Comparison of ENCODE assay signal across 23 mouse cellular contexts in the genomic region with DNA sequence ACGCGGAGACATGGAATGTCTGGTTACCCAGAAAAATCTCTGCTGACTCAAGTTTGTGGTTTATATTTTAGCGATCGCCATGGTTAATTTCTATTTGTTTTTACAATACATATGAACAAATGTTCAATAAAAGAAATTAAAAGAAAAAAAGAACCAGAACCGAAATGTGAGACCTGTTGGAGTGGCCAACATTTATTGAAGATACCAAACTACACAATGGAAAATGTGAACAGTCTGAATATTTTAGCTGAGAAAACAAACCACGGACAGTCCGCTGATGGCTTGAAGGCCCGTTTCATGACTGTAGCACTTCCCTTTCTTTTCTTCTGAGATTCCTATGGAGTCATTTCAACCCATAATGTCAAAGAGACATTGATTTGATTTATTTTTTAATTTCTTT.
A peak's percentile ranks its signal among the peaks of the same experiment; 100 is the strongest.
DNase-seq lines count a peak whose midpoint lies in the region; ATAC-seq and TF ChIP-seq lines count a peak whose summit lies in the region.
"Had no signal": no experiment of that assay in that cellular context is flagged by ENCODE, and none has a peak within 500 bp of the region (broad histone marks: within the 10 kb centered on the region; RNA-seq: fewer than 3 reads in every experiment).

No protein-coding gene starts in this region.

- H3K36me3 ChIP-seq in CH12.LX (replicated peaks in 1 of 2; ENCODE audit: control insufficient read depth in 1 of 2, insufficient read depth in 1 of 2, low read length in 1 of 2) (no peaks in the 10 kb centered on the region), myocyte (ENCODE audit: control insufficient read depth, insufficient read depth) (no peaks in the 10 kb centered on the region)
- H3K36me3 ChIP-seq: embryonic facial prominence, embryonic 12.5 days; forebrain, embryonic 10.5 days; forebrain, embryonic 12.5 days had no signal

- H3K27ac ChIP-seq in CH12.LX (ENCODE audit: insufficient read depth, low read depth), result no peak overlapping the region
- H3K27ac ChIP-seq: embryonic facial prominence, embryonic 10.5 days; embryonic facial prominence, embryonic 12.5 days; forebrain, embryonic 10.5 days; forebrain, embryonic 12.5 days had no signal

- H3K4me1 ChIP-seq in CH12.LX (ENCODE audit: control insufficient read depth in 1 of 2, insufficient read depth in 2 of 2), result peaks cover 0 to 5% of the 10 kb centered on the region in 2 experiments; a peak in 1 of 4 replicates

- H3K9ac ChIP-seq in CH12.LX (ENCODE audit: insufficient read depth, low read depth), result peak overlapping the region; percentile 13; the same call in 1 of the 2 replicates
- H3K9ac ChIP-seq: embryonic facial prominence, embryonic 12.5 days; forebrain, embryonic 12.5 days had no signal

- TF ChIP-seq POLR2A in CH12.LX (IDR thresholded peaks at IDR 0.05; ENCODE audit: low read depth, low read length), result no peak
- TF ChIP-seq POLR2A in myocyte (IDR thresholded peaks at IDR 0.05; ENCODE audit: insufficient read length, low read depth), result no peak

- peak; percentile 74 for TF ChIP-seq EP300 in CH12.LX (IDR thresholded peaks at IDR 0.05; ENCODE audit: low read length)

- H3K4me2 ChIP-seq in CH12.LX (ENCODE audit: insufficient read depth, low read depth, poor library complexity, severe bottlenecking) (peak overlapping the region; percentile 44; the same call in 1 of the 2 replicates), myocyte (ENCODE audit: low read depth) (peak overlapping the region; percentile 62)
- H3K4me2 ChIP-seq: embryonic facial prominence, embryonic 12.5 days; forebrain, embryonic 12.5 days had no signal

- DNase-seq in CH12.LX (ENCODE audit: extremely low read depth) (peak; percentile 20), NIH3T3 (ENCODE audit: low read depth) (peak; percentile 62)
- DNase-seq in left cerebral cortex, adult 18-20 months (ENCODE audit: low spot score in 2 of 2), result no peak
- DNase-seq in embryo, embryonic 9.5 days (ENCODE audit: extremely low spot score), result no peak
- DNase-seq: adrenal gland, adult 2 months; adrenal gland, postnatal 10 days; adrenal gland, postnatal 25 days; cerebellum, adult 11 months; cerebellum, adult 18-20 months; cerebellum, adult 8-10 months; cerebellum, adult 9-11 months; cerebellum, postnatal 14 days; cerebellum, postnatal 36 days; embryo, embryonic 11 days had no signal

- no peak overlapping the region for H3K4me3 ChIP-seq in CH12.LX (replicated peaks in 1 of 3; ENCODE audit: low read depth in 2 of 3, low read length in 2 of 3, poor library complexity in 1 of 3)
- H3K4me3 ChIP-seq in myocyte, result no peak overlapping the region
- H3K4me3 ChIP-seq: embryonic facial prominence, embryonic 10.5 days; embryonic facial prominence, embryonic 12.5 days; erythroblast, embryonic 14.5 days; forebrain, embryonic 10.5 days; forebrain, embryonic 12.5 days had no signal

- H3ac ChIP-seq in myocyte (ENCODE audit: control insufficient read depth, insufficient read length), result no peak overlapping the region

- TF ChIP-seq CTCF in CH12.LX (conservative IDR thresholded peaks at IDR 0.05 in 1 of 2, IDR thresholded peaks at IDR 0.05 in 1 of 2; ENCODE audit: low read depth in 2 of 2, low read length in 2 of 2), result no peak

- H3K79me2 ChIP-seq in CH12.LX (replicated peaks; ENCODE audit: control insufficient read depth, extremely low read depth, insufficient read depth, poor library complexity, severe bottlenecking) (no peaks in the 10 kb centered on the region), myocyte (ENCODE audit: control insufficient read depth, insufficient read depth) (no peaks in the 10 kb centered on the region)

- ATAC-seq in inflammation-experienced regulatory T-cells, adult 6 months, result no peak
- ATAC-seq: forebrain, embryonic 14.5 days; forebrain, embryonic 16.5 days had no signal

- in situ Hi-C loops in CH12.LX (cut with MboI; ENCODE audit: low pct_ligation_motif_present, low pct_unique_long_range_greater_than_20kb, low sequenced_read_pairs), result no loop called here

- peaks cover 1% of the 10 kb centered on the region for H3K9me3 ChIP-seq in CH12.LX (replicated peaks; ENCODE audit: low read length)
- H3K9me3 ChIP-seq: embryonic facial prominence, embryonic 10.5 days; embryonic facial prominence, embryonic 12.5 days; forebrain, embryonic 10.5 days; forebrain, embryonic 12.5 days had no signal

- TF ChIP-seq RAD21 in CH12.LX (IDR thresholded peaks at IDR 0.05; ENCODE audit: low read depth, low read length), result no peak

- dilution Hi-C loops in CH12.LX (cut with MboI; ENCODE audit: extremely low pct_ligation_motif_present, extremely low pct_unique_long_range_greater_than_20kb, low sequenced_read_pairs), result no loop called here

- H3K27me3 ChIP-seq in CH12.LX (replicated peaks) (no peaks in the 10 kb centered on the region), myocyte (ENCODE audit: control insufficient read depth, insufficient read depth, insufficient read length) (no peaks in the 10 kb centered on the region)
- H3K27me3 ChIP-seq: embryonic facial prominence, embryonic 12.5 days; forebrain, embryonic 12.5 days had no signal

TF ChIP-seq in CH12.LX, 34 proteins besides CTCF, POLR2A, EP300 and RAD21 (continues in another document):
- TF ChIP-seq CHD1 (IDR thresholded peaks at IDR 0.05; ENCODE audit: low read depth, low read length) (no peak), MAFK (IDR thresholded peaks at IDR 0.05; ENCODE audit: insufficient replicate concordance, low read length) (no peak), PAX5 (IDR thresholded peaks at IDR 0.05; ENCODE audit: low read length) (no peak), JUND (conservative IDR thresholded peaks at IDR 0.05; ENCODE audit: low read depth, low read length) (0 out of 2 replicates have a peak, but pooled peaks have one; percentile 37), SIN3A (IDR thresholded peaks at IDR 0.05; ENCODE audit: low read length) (no peak), TBP (conservative IDR thresholded peaks at IDR 0.05; ENCODE audit: low read depth, low read length) (no peak), MEF2A (IDR thresholded peaks at IDR 0.05; ENCODE audit: borderline replicate concordance, low read depth, low read length) (0 out of 2 replicates have a peak, but pooled peaks have one; percentile 25), USF2 (conservative IDR thresholded peaks at IDR 0.05; ENCODE audit: low read depth, low read length) (no peak), GABPA (IDR thresholded peaks at IDR 0.05; ENCODE audit: insufficient replicate concordance, low read depth, low read length) (no peak), ZMIZ1 (IDR thresholded peaks at IDR 0.05; ENCODE audit: low read depth, low read length) (no peak), KAT2A (IDR thresholded peaks at IDR 0.05; ENCODE audit: insufficient replicate concordance, low read length) (no peak), ZC3H11A (IDR thresholded peaks at IDR 0.05; ENCODE audit: low read depth, low read length) (no peak), SMC3 (IDR thresholded peaks at IDR 0.05; ENCODE audit: low read depth, low read length) (no peak), MAZ (IDR thresholded peaks at IDR 0.05; ENCODE audit: low read depth, low read length) (no peak), E2F4 (IDR thresholded peaks at IDR 0.05; ENCODE audit: insufficient replicate concordance, low read depth, low read length) (no peak), POLR2AphosphoS2 (IDR thresholded peaks at IDR 0.05; ENCODE audit: low read depth, low read length) (no peak), MAX (IDR thresholded peaks at IDR 0.05; ENCODE audit: low read length) (no peak), MXI1 (IDR thresholded peaks at IDR 0.05; ENCODE audit: low read depth, low read length) (no peak), ETS1 (conservative IDR thresholded peaks at IDR 0.05; ENCODE audit: low read depth, low read length) (0 out of 2 replicates have a peak, but pooled peaks have one; percentile 26), MYC (IDR thresholded peaks at IDR 0.05; ENCODE audit: low read depth, low read length) (no peak), ELF1 (IDR thresholded peaks at IDR 0.05; ENCODE audit: low read depth, low read length) (no peak)

TF ChIP-seq in myocyte, 11 proteins besides CTCF, POLR2A, EP300 and RAD21:
- TF ChIP-seq MAX (IDR thresholded peaks at IDR 0.05; ENCODE audit: low read depth) (no peak), TCF12 (IDR thresholded peaks at IDR 0.05; ENCODE audit: insufficient read depth, poor library complexity, severe bottlenecking) (no peak), E2F4 (IDR thresholded peaks at IDR 0.05; ENCODE audit: insufficient read depth) (no peak), MYOG (IDR thresholded peaks at IDR 0.05; ENCODE audit: control insufficient read depth in 1 of 3, insufficient read depth in 1 of 3, insufficient read length in 2 of 3, low read depth in 2 of 3) (no peak), USF1 (IDR thresholded peaks at IDR 0.05; ENCODE audit: low read depth) (no peak)

Comparison
In these comparisons a context has a peak if more than half of its experiments do, and no peak if none do; other contexts are left out.
1. DNase-seq: peak in CH12.LX (single experiment) and NIH3T3 (single experiment); none in left cerebral cortex, adult 18-20 months (0 of 2) and embryo, embryonic 9.5 days (single experiment).